Mouse (Mus musculus) embryonic facial prominence, embryonic 15.5 days (tissue): Measurements from ENCODE around the gene Setmar. TPM values are rescaled to one million over a fixed set of nuclear protein-coding genes. Genes with fewer than 3 reads are reported as not detected.

Source experiments
- ATAC-seq: fragments of 200-750 bp; cut with Nextera tagmentation; 2 replicates; pipeline ENCODE4 v1.8.0; 2017; ENCODE audit warnings: low read depth, moderate TSS enrichment; ENCODE audit not compliant: insufficient number of reproducible peaks, low FRiP score, low TSS enrichment
- H3K27ac ChIP-seq: fragments of 300-500 bp; sonication (generic); replicated peaks from 2 replicates; pipeline ENCODE4 v1.5.1; 2015; ENCODE audit warnings: mild to moderate bottlenecking, inconsistent platforms
- H3K27me3 ChIP-seq: fragments of 300-500 bp; sonication (generic); 2 replicates; pipeline ENCODE4 v1.6.1; 2015; ENCODE audit warnings: inconsistent platforms
- H3K36me3 ChIP-seq: fragments of 300-500 bp; sonication (generic); 2 replicates; pipeline ENCODE4 v1.6.1; 2015; ENCODE audit warnings: mild to moderate bottlenecking, inconsistent platforms
- H3K4me1 ChIP-seq: fragments of 300-500 bp; sonication (generic); 2 replicates; pipeline ENCODE4 v1.6.1; 2015; ENCODE audit warnings: inconsistent platforms
- H3K4me2 ChIP-seq: fragments of 300-500 bp; sonication (generic); replicated peaks from 2 replicates; pipeline ENCODE4 v1.6.1; 2015; ENCODE audit warnings: mild to moderate bottlenecking, inconsistent platforms
- H3K4me3 ChIP-seq: fragments of 300-500 bp; sonication (generic); replicated peaks from 2 replicates; pipeline ENCODE4 v1.5.1; 2015; ENCODE audit warnings: mild to moderate bottlenecking, inconsistent platforms
- H3K9ac ChIP-seq: fragments of 300-500 bp; sonication (generic); 2 replicates; pipeline ENCODE4 v1.6.1; 2015; ENCODE audit warnings: inconsistent platforms
- H3K9me3 ChIP-seq: fragments of 300-500 bp; sonication (generic); replicated peaks from 2 replicates; pipeline ENCODE4 v1.6.1; 2016; ENCODE audit warnings: inconsistent platforms
- WGBS: fragments of 180-500 bp; shearing (Covaris S2); methylation state at CpG from one replicate; pipeline ENCODE4 v1.1.7; 2015; 5-methylcytosine and 5-hydroxymethylcytosine counted together
- polyA plus RNA-seq: library from polyadenylated mRNA; unstranded; fragments of >200 nt; fragmentation: Nextera tagmentation; extraction: Ambion mirVana; gene quantifications from 2 replicates; pipeline ENCODE4 v1.2.1, GENCODE M21; 2015

The Setmar gene
- polyA plus RNA-seq, 1 experiment from 2014 or later, result 6.8 TPM

DNA sequence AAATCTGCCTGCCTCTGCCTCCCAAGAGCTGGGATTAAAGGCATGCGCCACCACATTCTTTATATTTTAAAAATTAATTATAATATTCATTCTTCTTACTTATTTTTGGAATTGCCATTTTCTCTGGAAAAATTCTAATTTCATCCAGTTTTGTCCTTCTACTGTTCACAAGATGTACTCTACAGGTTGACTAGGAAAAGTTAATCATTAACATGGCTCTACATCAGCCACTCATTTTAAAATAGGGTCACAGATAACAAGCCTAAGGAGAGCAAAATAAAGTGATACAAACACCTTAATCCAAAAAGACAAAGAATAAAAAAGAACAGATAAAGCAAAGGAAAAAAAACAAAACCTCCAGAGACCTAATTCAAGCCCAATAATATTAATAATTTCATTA lies 50.1 kb downstream of the Setmar start:
- H3K27me3 ChIP-seq, result no peaks in the 10 kb centered on the region
- no peaks in the 10 kb centered on the region for H3K9me3 ChIP-seq
- H3K4me1 ChIP-seq, result no peaks in the 10 kb centered on the region
- H3K27ac ChIP-seq, result no peak overlapping the region
- 100% methylated on average over 1 of the region's 1 CpGs for WGBS
- no peak for ATAC-seq
- no peak overlapping the region for H3K4me3 ChIP-seq
- no peak overlapping the region for H3K4me2 ChIP-seq
- H3K36me3 ChIP-seq, result no peaks in the 10 kb centered on the region
- no peak overlapping the region for H3K9ac ChIP-seq

DNA sequence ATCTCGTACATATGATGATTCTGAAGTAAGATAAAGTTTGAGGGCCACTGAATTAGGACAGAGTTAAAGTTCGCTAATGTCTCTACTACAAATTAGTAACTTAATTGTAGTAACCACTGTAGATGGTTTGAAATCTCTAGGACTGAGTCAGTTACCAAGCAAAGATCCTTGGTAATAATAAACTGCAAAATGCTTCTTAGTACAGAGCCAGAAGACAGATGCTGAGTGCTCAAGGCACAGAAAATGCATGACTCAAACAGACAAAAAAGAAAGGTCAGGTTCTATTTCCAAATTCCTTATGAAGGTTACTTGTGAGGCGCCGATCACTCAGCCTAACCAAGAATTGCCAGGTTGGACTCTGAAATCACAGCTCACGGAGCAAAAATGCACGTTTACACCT lies 53.0 kb downstream of the Setmar start:
- Histone ChIP-seq H3K4me1 (no peaks in the 10 kb centered on the region), H3K9me3 (no peaks in the 10 kb centered on the region), H3K27ac (no peak overlapping the region), H3K9ac (no peak overlapping the region), H3K27me3 (no peaks in the 10 kb centered on the region), H3K36me3 (no peaks in the 10 kb centered on the region), H3K4me2 (no peak overlapping the region), H3K4me3 (no peak overlapping the region)
- no peak for ATAC-seq
- WGBS, result 89% methylated on average over 6 of the region's 6 CpGs

DNA sequence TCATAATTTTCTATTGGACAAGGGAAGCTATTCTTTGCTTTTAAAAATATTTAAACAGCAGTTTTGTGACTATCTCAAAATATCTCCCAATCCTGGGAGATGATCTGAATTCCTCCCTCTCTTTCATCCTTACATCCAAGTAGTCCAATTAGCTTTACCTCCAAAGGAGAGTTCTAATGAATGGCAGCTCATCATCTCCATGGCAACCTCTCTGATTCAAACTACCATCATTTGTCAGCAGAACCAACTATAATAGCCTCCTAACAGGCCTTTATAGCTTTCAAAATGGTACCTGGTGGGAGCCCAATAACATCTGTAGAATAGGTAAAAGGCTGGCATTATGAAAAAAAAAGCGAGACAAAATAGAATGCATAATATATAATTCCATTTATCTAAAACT lies 60.6 kb downstream of the Setmar start:
- H3K27ac ChIP-seq, result no peak overlapping the region
- H3K27me3 ChIP-seq, result no peaks in the 10 kb centered on the region
- H3K9me3 ChIP-seq, result no peaks in the 10 kb centered on the region
- no peak for ATAC-seq
- no peak overlapping the region for H3K4me2 ChIP-seq
- H3K4me1 ChIP-seq, result no peaks in the 10 kb centered on the region
- H3K4me3 ChIP-seq, result no peak overlapping the region
- 97% methylated on average over 1 of the region's 1 CpGs for WGBS
- no peaks in the 10 kb centered on the region for H3K36me3 ChIP-seq
- no peak overlapping the region for H3K9ac ChIP-seq

DNA sequence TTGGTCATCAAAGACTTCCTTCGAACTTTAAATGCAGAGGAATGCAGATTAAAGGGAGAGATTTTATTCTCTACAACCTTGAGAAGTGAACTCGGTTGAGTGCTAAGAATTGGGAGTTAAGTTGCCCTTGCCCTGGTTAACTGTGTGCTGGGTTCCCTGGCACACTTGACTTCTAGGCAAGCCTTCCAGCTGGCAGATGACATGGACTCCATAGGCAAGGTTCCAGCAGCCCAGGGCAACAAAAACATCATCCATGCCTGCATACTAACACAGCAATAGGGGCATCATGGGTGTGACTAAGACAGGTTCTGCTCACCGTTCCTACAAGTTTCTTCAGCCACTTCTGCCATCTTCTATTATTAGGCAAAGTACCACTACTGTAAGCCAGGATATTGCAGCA lies 61.8 kb downstream of the Setmar start:
- H3K4me3 ChIP-seq, result no peak overlapping the region
- H3K36me3 ChIP-seq, result no peaks in the 10 kb centered on the region
- no peak overlapping the region for H3K9ac ChIP-seq
- H3K27me3 ChIP-seq, result no peaks in the 10 kb centered on the region
- ATAC-seq, result no peak
- H3K4me2 ChIP-seq, result no peak overlapping the region
- H3K27ac ChIP-seq, result no peak overlapping the region
- no peaks in the 10 kb centered on the region for H3K9me3 ChIP-seq
- WGBS, result 78% methylated on average over 3 of the region's 3 CpGs
- no peaks in the 10 kb centered on the region for H3K4me1 ChIP-seq

Other genes with a start within 250 kb of the Setmar start
- 24.7 and 28.7 TPM in 2 replicates for gene Sumf1, start 120.5 kb downstream of the Setmar start, polyA plus RNA-seq
- 10.8 and 11.3 TPM in 2 replicates for gene Itpr1, start 148.1 kb downstream of the Setmar start, polyA plus RNA-seq